Mouse (Mus musculus) liver, adult 2 months (tissue): ENCODE results near the gene Scap. TPM values are rescaled to one million over a fixed set of nuclear protein-coding genes. Genes with fewer than 3 reads are reported as not detected.

Source experiments
- DNase-seq: peaks from one replicate; pipeline ENCODE4 v3.0.0-alpha.2; 2011; ENCODE audit warnings: low read depth, low spot score; ENCODE audit errors: extremely low read depth
- H3K27ac ChIP-seq: fragments of 200-500 bp; replicated peaks from 2 replicates; pipeline ENCODE4 v1.5.1; 2012; ENCODE audit warnings: low read depth, mild to moderate bottlenecking, control low read depth, inconsistent platforms, low read length; ENCODE audit not compliant: insufficient read depth
- H3K27me3 ChIP-seq: fragments of 200-500 bp; 2 replicates; pipeline ENCODE4 v1.6.1; 2012; ENCODE audit warnings: mild to moderate bottlenecking, moderate library complexity, low read length, inconsistent platforms; ENCODE audit not compliant: control insufficient read depth, insufficient read depth
- H3K36me3 ChIP-seq: fragments of 200-500 bp; 2 replicates; pipeline ENCODE4 v1.6.1; 2012; ENCODE audit warnings: low read length, inconsistent platforms; ENCODE audit not compliant: control insufficient read depth, insufficient read depth
- H3K4me1 ChIP-seq: fragments of 200-500 bp; 2 replicates; pipeline ENCODE4 v1.6.1; 2011; ENCODE audit warnings: low read length; ENCODE audit not compliant: control insufficient read depth, insufficient read depth
- H3K4me3 ChIP-seq: fragments of 200-500 bp; 2 replicates; pipeline ENCODE4 v1.5.1; 2011; ENCODE audit warnings: low read depth, mild to moderate bottlenecking, control low read depth, low read length, moderate library complexity; ENCODE audit not compliant: insufficient read depth
- H3K79me2 ChIP-seq: fragments of 200-500 bp; 2 replicates; pipeline ENCODE4 v1.6.1; 2012; ENCODE audit warnings: inconsistent platforms, mild to moderate bottlenecking, low read length, moderate library complexity; ENCODE audit not compliant: control insufficient read depth, insufficient read depth
- H3K9ac ChIP-seq: fragments of 200-500 bp; 2 replicates; pipeline ENCODE4 v1.6.1; 2012; ENCODE audit warnings: low read depth, mild to moderate bottlenecking, control low read depth, inconsistent platforms, low read length
- CTCF ChIP-seq: fragments of 200-500 bp; IDR thresholded peaks from 2 replicates; pipeline ENCODE4 v1.5.1; 2011; ENCODE audit warnings: low read depth, low read length, control low read depth
- POLR2A ChIP-seq: fragments of 200-500 bp; IDR thresholded peaks from 2 replicates; pipeline ENCODE4 v1.6.1; 2011; ENCODE audit warnings: low read length, control low read depth; ENCODE audit not compliant: insufficient read depth; ENCODE audit errors: extremely low read depth
- WGBS: fragments of 180-500 bp; shearing (Covaris S2); methylation state at CpG from one replicate; pipeline ENCODE4 v1.1.7; 2018; 5-methylcytosine and 5-hydroxymethylcytosine counted together
- polyA plus RNA-seq: library from polyadenylated mRNA; depleted of rRNA; stranded (reverse); fragments of >200 nt; gene quantifications from 2 replicates; pipeline ENCODE4 v1.2.3, GENCODE M21; 2012; rRNA removed
- total RNA-seq: library from RNA; depleted of rRNA; stranded (reverse); fragments of >200 nt; gene quantifications from 2 replicates; pipeline ENCODE4 v1.2.3, GENCODE M21; 2014; rRNA removed

Gene Scap
- total RNA-seq = 51.8 and 84.8 TPM in 2 replicates
- 68.7 and 72.9 TPM in 2 replicates for polyA plus RNA-seq

DNA sequence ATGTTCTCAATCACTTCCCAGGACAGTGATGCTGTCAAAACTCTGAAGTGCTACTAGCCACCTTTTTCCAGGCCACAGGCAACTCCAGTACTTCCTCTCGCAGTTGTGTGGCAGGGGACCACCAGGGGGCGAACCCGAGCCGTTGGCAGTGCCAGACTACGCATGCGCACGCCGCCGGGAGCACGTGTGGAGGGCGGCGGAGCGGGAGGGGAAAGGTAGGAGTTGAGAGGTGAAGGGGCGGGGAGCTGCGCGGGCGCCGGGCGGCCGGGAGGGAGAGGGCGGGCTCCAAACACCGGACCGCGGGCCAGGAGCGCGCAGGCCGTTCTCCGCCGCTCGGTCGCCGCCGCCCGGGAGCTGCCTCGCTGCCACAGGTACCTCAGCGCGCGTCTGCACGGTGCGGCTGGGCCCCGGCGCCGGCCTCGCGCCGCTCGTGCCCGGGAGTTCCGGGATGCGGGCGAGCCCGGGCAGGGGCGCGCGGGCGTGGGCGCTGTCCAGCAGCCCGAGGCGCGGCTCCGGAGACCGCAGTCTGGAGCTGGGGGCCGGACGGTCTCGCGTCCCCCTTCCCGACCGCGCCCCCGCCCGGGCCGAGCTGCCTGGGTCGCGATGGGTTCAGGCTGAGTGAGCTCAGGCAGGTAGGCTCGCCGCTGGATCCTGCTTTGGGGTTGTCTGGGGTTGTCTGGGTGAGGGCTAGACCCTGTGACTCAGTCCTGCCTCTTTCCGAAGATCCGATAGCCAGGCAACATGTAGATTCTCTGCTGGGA lies at the start of gene Scap:
Scap (plus strand) TSS at position 154 of the 761 bp plus-strand sequence.
- peak; percentile 77 for DNase-seq
- TF ChIP-seq CTCF (peak; percentile 96), POLR2A (peak; percentile 65; the same call in 1 of the 2 replicates)
- no peaks in the 10 kb centered on the region for H3K27me3 ChIP-seq
- no peaks in the 10 kb centered on the region for H3K36me3 ChIP-seq
- peaks cover 9% of the 10 kb centered on the region; the same call in 1 of the 2 replicates for H3K79me2 ChIP-seq
- peak within 1 kb of the TSS; percentile 68 for H3K27ac ChIP-seq
- H3K9ac ChIP-seq = peak within 1 kb of the TSS; percentile 94
- WGBS = under 1% methylated on average over 73 of the region's 78 CpGs
- peak within 1 kb of the TSS; percentile 94 for H3K4me3 ChIP-seq
- H3K4me1 ChIP-seq = peaks cover 13% of the 10 kb centered on the region

DNA sequence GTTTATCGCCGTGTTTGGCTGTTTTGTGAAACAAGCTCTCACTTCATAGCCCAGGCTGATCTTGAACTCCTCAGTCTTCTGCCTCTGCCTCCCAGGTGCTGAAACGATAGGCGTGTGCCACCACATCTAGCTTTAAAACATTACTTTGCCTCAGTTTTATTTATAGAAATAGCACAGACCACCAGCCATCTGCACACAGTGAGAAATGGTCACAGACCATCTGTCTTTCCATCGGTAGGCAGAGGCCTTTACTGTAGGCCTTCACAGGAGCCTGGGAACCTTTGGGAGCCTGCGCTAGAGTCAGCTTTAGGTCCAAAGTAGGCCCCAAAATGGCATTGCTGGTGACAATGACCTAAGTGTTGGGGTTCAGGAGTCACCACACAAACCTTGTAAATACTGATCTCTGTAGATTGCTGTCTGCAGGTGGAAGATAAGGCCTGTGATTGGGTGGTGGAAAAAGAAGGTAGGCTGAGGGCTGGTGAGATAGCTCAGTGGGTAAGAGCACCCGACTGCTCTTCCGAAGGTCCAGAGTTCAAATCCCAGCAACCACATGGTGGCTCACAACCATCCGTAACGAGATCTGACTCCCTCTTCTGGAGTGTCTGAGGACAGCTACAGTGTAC lies 48.9 kb upstream of the Scap start:
- Histone ChIP-seq H3K4me1 (no peaks in the 10 kb centered on the region), H3K9ac (no peak overlapping the region), H3K27ac (no peak overlapping the region), H3K36me3 (no peaks in the 10 kb centered on the region), H3K27me3 (no peaks in the 10 kb centered on the region), H3K79me2 (no peaks in the 10 kb centered on the region), H3K4me3 (no peak overlapping the region)
- DNase-seq = no peak
- TF ChIP-seq POLR2A (no peak), CTCF (no peak)
- 97% methylated on average over 10 of the region's 10 CpGs for WGBS

DNA sequence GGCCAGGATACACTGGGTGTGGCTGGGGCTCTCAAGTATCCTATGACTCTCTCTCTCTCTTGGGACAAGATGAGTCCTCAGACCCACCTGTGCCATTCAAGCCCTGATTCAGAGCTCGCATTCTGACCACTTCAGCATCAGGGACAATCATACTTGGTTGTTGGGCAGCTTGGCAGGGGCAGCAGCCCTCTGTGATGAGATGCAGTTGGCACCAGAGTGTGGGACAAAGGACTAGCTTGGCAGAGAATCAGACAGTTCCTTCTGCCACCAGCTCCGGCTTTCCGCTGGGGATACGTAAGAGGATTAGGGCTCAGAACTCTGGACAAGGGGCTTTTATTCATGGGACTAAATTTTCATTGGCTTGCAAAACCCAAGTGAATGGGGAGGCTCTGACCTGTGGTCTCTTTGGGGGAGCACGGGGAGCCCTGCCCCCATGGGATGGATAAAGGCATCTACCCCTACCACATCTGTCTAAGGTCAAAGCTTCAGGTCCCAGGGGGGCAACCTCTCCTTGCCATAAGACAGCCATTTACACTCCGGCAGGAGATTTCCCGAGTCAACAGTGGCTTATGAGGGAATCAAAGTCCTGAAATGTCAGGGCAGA lies 45.7 kb upstream of the Scap start:
- no peak overlapping the region for H3K9ac ChIP-seq
- WGBS = 86% methylated on average over 7 of the region's 7 CpGs

DNA sequence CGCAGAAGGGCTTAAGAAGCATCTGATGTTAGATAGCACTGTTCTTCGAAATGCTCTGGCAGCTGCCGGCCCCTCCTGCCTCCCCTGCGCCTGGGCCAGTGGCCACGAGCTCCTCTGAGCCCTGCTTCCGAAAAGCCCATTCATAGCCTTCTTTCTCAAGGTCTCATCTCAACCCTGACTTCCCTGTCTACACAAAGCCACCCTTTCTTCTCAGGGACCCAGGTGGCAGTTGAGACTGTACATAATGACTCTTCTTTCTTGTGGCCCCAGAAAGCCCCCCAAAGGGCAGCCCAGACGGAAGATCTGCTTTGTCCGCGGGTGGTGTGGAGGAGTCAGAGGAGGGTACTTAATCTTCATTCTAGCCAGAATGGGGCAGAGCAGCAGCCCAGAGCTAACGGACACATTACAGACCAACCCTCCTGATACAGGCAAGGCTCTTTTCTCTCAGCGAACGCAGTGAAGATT lies 39.8 kb upstream of the Scap start:
- TF ChIP-seq CTCF (no peak), POLR2A (no peak)
- no peak overlapping the region for H3K9ac ChIP-seq
- no peaks in the 10 kb centered on the region for H3K79me2 ChIP-seq
- no peaks in the 10 kb centered on the region for H3K27me3 ChIP-seq
- no peak overlapping the region for H3K27ac ChIP-seq
- H3K4me3 ChIP-seq = no peak overlapping the region
- 79% methylated on average over 12 of the region's 12 CpGs for WGBS
- no peak for DNase-seq
- no peaks in the 10 kb centered on the region for H3K36me3 ChIP-seq
- no peaks in the 10 kb centered on the region for H3K4me1 ChIP-seq

More for the DNA sequence above, 45.7 kb upstream of the Scap start:
- H3K36me3 ChIP-seq = no peaks in the 10 kb centered on the region
- DNase-seq = no peak
- H3K27ac ChIP-seq = no peak overlapping the region
- no peaks in the 10 kb centered on the region for H3K79me2 ChIP-seq
- H3K4me3 ChIP-seq = no peak overlapping the region
- H3K4me1 ChIP-seq = no peaks in the 10 kb centered on the region
- H3K27me3 ChIP-seq = no peaks in the 10 kb centered on the region
- TF ChIP-seq CTCF (no peak), POLR2A (no peak)

DNA sequence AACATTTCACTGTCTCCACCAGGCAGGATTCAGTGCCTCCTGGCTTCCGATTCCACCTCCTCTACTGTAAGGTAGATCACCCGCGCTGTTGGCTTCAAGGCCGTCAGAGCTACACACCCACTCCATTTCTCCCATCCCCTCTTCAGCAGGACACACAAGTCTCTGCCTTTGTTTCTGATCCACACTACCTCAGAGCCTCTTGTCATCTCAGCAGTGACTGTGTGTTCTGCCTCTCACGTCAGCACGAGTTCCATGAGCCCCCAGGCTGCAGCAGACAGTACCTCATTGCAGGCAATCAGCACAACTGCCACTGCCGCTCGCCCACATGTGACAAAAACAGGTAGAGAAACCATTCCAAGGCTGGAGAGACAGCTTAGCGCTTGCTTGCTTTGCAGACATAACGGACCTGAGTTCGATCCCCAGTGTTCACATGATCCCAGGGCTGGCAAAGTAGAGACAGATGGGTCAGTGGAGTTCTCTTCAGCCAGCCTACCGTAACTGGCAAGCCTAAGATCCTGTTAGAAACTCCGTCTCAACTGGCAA lies 39.1 kb upstream of the Scap start:
- no peak for DNase-seq
- 91% methylated on average over 13 of the region's 13 CpGs for WGBS
- TF ChIP-seq POLR2A (no peak), CTCF (no peak)
- no peaks in the 10 kb centered on the region for H3K4me1 ChIP-seq
- H3K4me3 ChIP-seq = no peak overlapping the region
- no peak overlapping the region for H3K27ac ChIP-seq
- H3K36me3 ChIP-seq = no peaks in the 10 kb centered on the region
- H3K27me3 ChIP-seq = no peaks in the 10 kb centered on the region
- H3K9ac ChIP-seq = no peak overlapping the region
- no peaks in the 10 kb centered on the region for H3K79me2 ChIP-seq
